Mouse (Mus musculus) small intestine, adult 2 months (tissue): Measurements from ENCODE around the gene St3gal6. TPM values are rescaled to one million over a fixed set of nuclear protein-coding genes. Genes with fewer than 3 reads are reported as not detected.

Experiments used
- H3K27ac ChIP-seq: fragments of 200-500 bp; 2 replicates; pipeline ENCODE4 v1.5.1; 2012; ENCODE audit warnings: low read depth, low read length, control low read depth, inconsistent platforms; ENCODE audit not compliant: insufficient read depth
- H3K27me3 ChIP-seq: fragments of 200-500 bp; 2 replicates; pipeline ENCODE4 v1.6.1; 2012; ENCODE audit warnings: mild to moderate bottlenecking, moderate library complexity, low read length, inconsistent platforms; ENCODE audit not compliant: control insufficient read depth, insufficient read depth
- H3K36me3 ChIP-seq: fragments of 200-500 bp; 2 replicates; pipeline ENCODE4 v1.6.1; 2012; ENCODE audit warnings: mild to moderate bottlenecking, low read length, control low read depth, inconsistent platforms; ENCODE audit not compliant: control insufficient read depth, insufficient read depth
- H3K4me1 ChIP-seq: fragments of 200-500 bp; 2 replicates; pipeline ENCODE4 v1.6.1; 2012; ENCODE audit warnings: low read length, inconsistent platforms, mixed read lengths; ENCODE audit not compliant: control insufficient read depth, insufficient read depth, insufficient read length
- H3K4me3 ChIP-seq: fragments of 200-500 bp; 2 replicates; pipeline ENCODE4 v1.5.1; 2012; ENCODE audit warnings: low read depth, mild to moderate bottlenecking, control low read depth, inconsistent platforms, low read length, moderate library complexity
- CTCF ChIP-seq: fragments of 200-500 bp; IDR thresholded peaks from 2 replicates; pipeline ENCODE4 v1.5.1; 2012; ENCODE audit warnings: low read depth, mild to moderate bottlenecking, control low read depth, inconsistent platforms, low read length, moderate library complexity, mixed read lengths; ENCODE audit not compliant: insufficient replicate concordance, insufficient read length; ENCODE audit errors: extremely low read depth
- POLR2A ChIP-seq: fragments of 200-500 bp; IDR thresholded peaks from 2 replicates; pipeline ENCODE4 v1.6.1; 2012; ENCODE audit warnings: low read depth, mild to moderate bottlenecking, control low read depth, inconsistent platforms, low read length, moderate library complexity
- WGBS: fragments of 180-500 bp; shearing (Covaris S2); methylation state at CpG from one replicate; pipeline ENCODE4 v1.1.7; 2018; 5-methylcytosine and 5-hydroxymethylcytosine counted together
- polyA plus RNA-seq: library from polyadenylated mRNA; depleted of rRNA; stranded (reverse); fragments of >200 nt; gene quantifications from 2 replicates; pipeline ENCODE4 v1.2.3, GENCODE M21; 2012; rRNA removed

St3gal6 gene
- 11.1 and 18.6 TPM in 2 replicates for polyA plus RNA-seq

DNA sequence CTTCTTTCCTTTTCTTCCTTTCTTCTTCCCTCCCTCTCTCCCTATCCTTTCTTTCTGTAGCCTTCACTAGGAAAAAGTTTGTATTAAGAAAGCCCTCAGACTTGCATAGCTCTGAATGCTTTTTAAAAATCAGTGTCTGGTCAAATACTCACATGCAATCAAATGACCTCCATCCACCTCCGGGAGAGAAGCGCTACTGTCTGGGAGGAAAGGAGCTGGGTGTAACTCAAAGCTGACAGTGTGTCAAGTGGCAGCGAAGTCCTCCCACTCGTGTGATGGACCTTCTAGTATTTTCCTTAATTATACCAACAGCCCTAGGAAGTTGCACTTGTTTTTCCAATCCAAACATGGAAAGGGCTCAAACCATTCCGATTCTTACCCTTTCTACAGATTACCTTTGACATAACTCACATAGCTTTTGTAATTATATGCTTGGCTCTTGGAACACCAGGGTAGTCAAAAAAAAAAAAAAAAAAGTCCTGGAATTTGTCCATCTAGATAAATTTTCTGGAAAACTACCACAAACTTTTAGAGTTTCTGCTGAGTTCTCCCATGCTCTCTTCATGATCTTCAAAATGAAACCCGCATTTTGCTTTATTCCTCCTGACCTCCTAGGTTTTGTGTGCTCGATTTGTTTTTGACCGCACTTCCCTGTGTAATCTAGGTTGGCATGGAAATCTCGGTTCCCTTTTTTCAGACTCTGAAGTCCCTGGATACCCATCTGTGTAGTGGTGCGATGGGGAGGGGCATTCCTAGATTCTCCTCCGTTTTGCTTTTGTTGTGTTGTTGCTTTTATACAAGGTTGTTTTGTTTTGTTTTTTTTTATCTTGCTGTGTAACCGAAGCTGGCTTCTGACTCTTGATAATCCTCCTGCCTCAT, at the start of gene St3gal6:
St3gal6 (minus strand) TSS at position 272 of the 879 bp plus-strand sequence.
- H3K4me1 ChIP-seq = peaks cover 5% of the 10 kb centered on the region
- H3K27me3 ChIP-seq = no peaks in the 10 kb centered on the region; the same call in 1 of the 2 replicates
- peak within 1 kb of the TSS; percentile 72 for H3K4me3 ChIP-seq
- TF ChIP-seq POLR2A (no peak), CTCF (no peak)
- peak within 1 kb of the TSS; percentile 62 for H3K27ac ChIP-seq
- no peaks in the 10 kb centered on the region for H3K36me3 ChIP-seq
- 42% methylated on average over 12 of the region's 12 CpGs for WGBS

DNA sequence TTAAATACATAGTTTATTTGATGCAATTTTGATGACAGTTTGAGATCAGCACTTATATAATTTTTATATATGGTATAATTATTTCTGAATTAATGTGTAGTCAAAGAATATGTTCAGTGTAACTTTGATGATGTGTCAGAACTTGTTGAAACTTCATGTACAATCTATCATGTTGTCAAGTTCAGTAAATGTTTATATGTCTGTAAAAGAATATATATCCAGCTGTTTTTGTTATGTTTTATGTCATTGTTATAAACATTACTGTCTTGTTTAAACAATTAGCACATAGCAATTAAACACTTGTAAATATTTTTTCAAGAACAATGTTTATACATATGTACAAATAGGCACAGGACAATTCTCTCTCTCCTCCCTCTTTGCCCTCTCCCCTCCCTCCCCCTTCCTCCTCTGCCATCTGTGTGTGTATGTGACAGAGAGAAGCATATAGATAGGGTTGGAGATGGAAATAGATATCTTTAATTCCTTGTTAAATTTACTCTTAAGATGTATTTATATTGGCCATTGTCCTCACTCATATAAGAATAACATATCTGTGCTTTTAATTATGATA, 46.7 kb upstream of the St3gal6 start:
- Histone ChIP-seq H3K4me3 (no peak overlapping the region), H3K4me1 (no peaks in the 10 kb centered on the region), H3K27me3 (no peaks in the 10 kb centered on the region), H3K27ac (no peak overlapping the region), H3K36me3 (no peaks in the 10 kb centered on the region)
- TF ChIP-seq CTCF (no peak), POLR2A (no peak)

DNA sequence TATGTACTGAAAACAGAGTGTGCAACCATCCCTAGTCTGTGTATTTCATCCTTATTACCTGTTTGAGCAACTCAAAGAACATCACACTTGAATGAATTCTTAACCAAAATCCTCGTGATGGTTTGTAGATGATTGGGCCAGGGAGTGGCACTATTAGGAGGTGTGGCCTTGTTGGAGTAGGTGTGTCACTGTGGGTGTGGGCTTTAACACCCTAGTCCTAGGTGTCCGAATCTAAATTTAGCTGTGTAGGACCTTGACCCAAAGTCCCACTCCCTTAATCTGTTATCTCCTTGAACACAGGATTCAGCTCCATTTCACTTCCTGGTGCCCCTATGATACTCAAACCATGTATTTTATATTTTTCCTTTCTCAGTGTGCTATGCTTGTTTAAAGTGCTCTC, 37.2 kb upstream of the St3gal6 start:
- Histone ChIP-seq H3K36me3 (no peaks in the 10 kb centered on the region), H3K4me3 (no peak overlapping the region), H3K4me1 (peaks cover 2% of the 10 kb centered on the region; the same call in 1 of the 2 replicates), H3K27me3 (no peaks in the 10 kb centered on the region), H3K27ac (no peak overlapping the region)
- no peak for TF ChIP-seq CTCF
- no peak for TF ChIP-seq POLR2A
- 21% methylated on average over 2 of the region's 2 CpGs for WGBS

DNA sequence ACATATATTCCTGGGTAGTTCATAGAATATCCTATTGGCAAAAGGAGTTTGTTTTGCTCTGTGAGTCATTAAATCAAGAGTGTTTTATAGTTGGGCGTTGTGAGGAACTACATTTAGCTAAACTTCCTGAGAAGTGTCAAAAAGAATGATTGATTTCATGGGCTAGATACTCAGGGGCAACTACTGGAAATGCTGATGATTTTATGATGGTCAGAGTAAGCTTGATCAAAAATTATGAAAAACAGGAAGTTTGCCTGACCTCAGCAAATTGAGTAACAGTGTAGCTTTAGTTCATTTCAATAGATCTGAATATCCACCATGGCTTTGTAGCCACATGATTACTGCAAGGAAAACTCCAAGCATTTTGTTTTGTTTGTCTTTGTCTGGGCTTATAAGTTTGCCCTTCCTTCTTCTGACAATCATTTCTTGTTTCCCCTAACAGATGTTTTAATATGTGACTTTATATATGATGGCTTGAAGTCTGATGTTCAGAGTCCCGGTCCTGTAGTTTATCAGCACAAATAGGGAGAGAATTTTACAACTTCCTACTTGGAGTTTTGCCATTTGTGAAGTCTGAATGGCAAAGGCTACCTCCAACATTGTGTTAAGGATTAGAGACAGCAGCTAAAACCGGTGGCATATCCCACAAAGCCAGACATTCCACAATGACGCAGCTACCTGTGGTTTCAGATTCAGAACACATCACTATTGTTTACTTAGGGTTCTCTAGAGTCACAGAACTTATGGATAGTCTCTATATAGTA, 32.2 kb upstream of the St3gal6 start:
- Histone ChIP-seq H3K4me1 (peaks cover 6% of the 10 kb centered on the region; the same call in 1 of the 2 replicates), H3K27me3 (no peaks in the 10 kb centered on the region), H3K36me3 (no peaks in the 10 kb centered on the region), H3K27ac (peak overlapping the region; percentile 43), H3K4me3 (no peak overlapping the region)
- TF ChIP-seq POLR2A = no peak
- TF ChIP-seq CTCF = no peak
- WGBS = 16% methylated on average over 4 of the region's 4 CpGs

DNA sequence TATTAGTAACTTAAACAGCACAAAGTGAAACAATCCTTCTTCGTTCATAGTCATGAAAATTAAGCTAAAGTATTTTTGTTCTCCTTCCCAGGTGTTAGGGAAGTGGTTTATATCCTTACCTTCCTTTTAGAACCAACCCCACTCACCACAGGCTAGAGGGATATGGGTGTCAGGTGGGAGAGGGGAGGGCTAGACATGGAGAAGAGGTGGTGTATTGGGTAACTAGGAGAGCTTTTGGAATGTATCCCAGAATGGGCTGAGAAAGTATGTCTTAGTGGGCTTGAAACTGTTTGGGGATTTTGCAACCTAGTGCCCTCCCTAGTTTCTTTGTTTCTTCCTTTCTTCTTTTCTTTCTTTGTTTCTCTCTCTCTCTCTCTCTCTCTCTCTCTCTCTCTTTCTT, 30.6 kb upstream of the St3gal6 start:
- no peak overlapping the region for H3K4me3 ChIP-seq
- WGBS = 98% methylated on average over 1 of the region's 1 CpGs
- no peaks in the 10 kb centered on the region for H3K36me3 ChIP-seq
- no peaks in the 10 kb centered on the region for H3K27me3 ChIP-seq
- peaks cover 6% of the 10 kb centered on the region; the same call in 1 of the 2 replicates for H3K4me1 ChIP-seq
- no peak overlapping the region for H3K27ac ChIP-seq
- no peak for TF ChIP-seq CTCF

DNA sequence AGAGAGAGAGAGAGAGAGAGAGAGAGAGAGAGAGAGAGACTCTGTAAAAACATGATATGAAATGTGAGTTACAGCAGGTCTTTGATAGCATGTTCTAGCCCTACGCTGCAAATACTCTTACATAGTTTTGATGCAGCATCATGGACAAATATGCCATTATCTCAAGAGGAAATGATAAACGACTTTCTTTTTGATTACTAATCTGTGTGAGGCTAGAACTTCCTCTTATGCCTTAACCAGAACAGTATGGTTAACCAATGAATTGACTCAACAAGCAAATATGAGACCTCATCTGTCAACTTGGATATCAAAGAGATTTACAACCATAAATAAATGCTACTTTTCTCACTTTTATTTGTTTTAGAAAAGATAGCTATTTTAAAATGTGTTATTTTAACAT, 24.0 kb upstream of the St3gal6 start:
- no peaks in the 10 kb centered on the region for H3K36me3 ChIP-seq
- WGBS = 21% methylated on average over 2 of the region's 2 CpGs
- no peak overlapping the region for H3K27ac ChIP-seq
- no peak overlapping the region for H3K4me3 ChIP-seq
- H3K4me1 ChIP-seq = 0 out of 2 replicates have a peak, but pooled peaks cover 2% of the 10 kb centered on the region
- no peaks in the 10 kb centered on the region for H3K27me3 ChIP-seq
- no peak for TF ChIP-seq CTCF
- no peak for TF ChIP-seq POLR2A

DNA sequence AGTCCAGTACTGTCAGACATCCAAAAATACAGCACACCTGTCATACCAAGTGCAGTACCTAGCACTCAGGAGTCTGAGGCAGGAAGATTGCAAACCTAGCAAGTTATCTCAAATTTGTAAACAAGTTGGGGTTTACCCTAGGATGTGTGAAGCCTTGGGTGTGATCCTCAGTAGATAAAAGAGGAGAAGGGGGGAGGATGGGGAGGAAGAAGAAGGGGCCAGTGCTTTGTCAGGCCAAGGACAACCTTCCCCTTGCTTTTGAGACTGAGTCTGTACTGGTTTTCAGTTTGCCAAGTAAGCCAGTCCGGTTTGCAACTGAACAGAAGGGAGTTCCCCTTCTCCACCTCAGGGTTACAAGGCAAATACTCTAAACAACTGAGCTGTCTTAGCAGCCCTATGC, 22.1 kb upstream of the St3gal6 start:
- H3K4me1 ChIP-seq = 0 out of 2 replicates have a peak, but pooled peaks cover 2% of the 10 kb centered on the region
- 10% methylated on average over 1 of the region's 1 CpGs for WGBS
- H3K4me3 ChIP-seq = no peak overlapping the region
- no peaks in the 10 kb centered on the region for H3K27me3 ChIP-seq
- no peaks in the 10 kb centered on the region for H3K36me3 ChIP-seq
- TF ChIP-seq POLR2A = no peak
- TF ChIP-seq CTCF = no peak
- no peak overlapping the region for H3K27ac ChIP-seq
